Mouse (Mus musculus): ENCODE results near the gene Adamts10. TPM values are rescaled to one million over a fixed set of nuclear protein-coding genes. Genes with fewer than 3 reads are reported as not detected.

The Adamts10 gene
- polyA plus RNA-seq, 1 experiment from 2014 or later = 70.1 TPM

- 53% methylated on average over 1 of the region's 1 CpGs for WGBS
- Histone ChIP-seq H3K4me1 (peaks cover 37% of the 10 kb centered on the region), H3K4me3 (no peak overlapping the region), H3K9me3 (no peaks in the 10 kb centered on the region), H3K27ac (replicated peaks) (no peak overlapping the region), H3K36me3 (replicated peaks) (no peaks in the 10 kb centered on the region), H3K27me3 (replicated peaks; ENCODE audit: low read depth, poor library complexity, severe bottlenecking) (no peaks in the 10 kb centered on the region)
- DNase-seq (ENCODE audit: low spot score) = no peak
Observed at GRCm38 (mm10) chr17:33520366-33520765, 3.6 kb upstream of the Adamts10 start.

- Histone ChIP-seq H3K36me3 (replicated peaks) (peaks cover 18% of the 10 kb centered on the region), H3K9me3 (no peaks in the 10 kb centered on the region), H3K27me3 (replicated peaks; ENCODE audit: low read depth, poor library complexity, severe bottlenecking) (no peaks in the 10 kb centered on the region), H3K4me1 (peaks cover 53% of the 10 kb centered on the region), H3K4me3 (peak overlapping the region; percentile 78), H3K27ac (replicated peaks) (peak overlapping the region; percentile 93)
- 3% methylated on average over 13 of the region's 13 CpGs for WGBS
- DNase-seq (ENCODE audit: low spot score) = no peak
Observed at GRCm38 (mm10) chr17:33523431-33523917, 530 bp upstream of the Adamts10 start.

- Histone ChIP-seq H3K4me3 (peak overlapping the region; percentile 78), H3K36me3 (replicated peaks) (peaks cover 32% of the 10 kb centered on the region), H3K4me1 (peaks cover 53% of the 10 kb centered on the region), H3K27me3 (replicated peaks; ENCODE audit: low read depth, poor library complexity, severe bottlenecking) (no peaks in the 10 kb centered on the region), H3K9me3 (no peaks in the 10 kb centered on the region), H3K27ac (replicated peaks) (peak overlapping the region; percentile 93)
- 3% methylated on average over 2 of the region's 2 CpGs for WGBS
- DNase-seq (ENCODE audit: low spot score) = peak; percentile 73
Observed at GRCm38 (mm10) chr17:33524806-33525373, 886 bp downstream of the Adamts10 start.

GRCm38 (mm10) chr17:33526506-33526905, 2.5 kb downstream of the Adamts10 start:
- Histone ChIP-seq H3K27ac (replicated peaks) (0 out of 2 replicates have a peak overlapping the region, but pooled peaks have one; percentile 24), H3K4me1 (peaks cover 47% of the 10 kb centered on the region)
- WGBS = 79% methylated on average over 3 of the region's 3 CpGs

GRCm38 (mm10) chr17:33539106-33539675, 15.2 kb downstream of the Adamts10 start:
- peaks cover 75% of the 10 kb centered on the region for H3K36me3 ChIP-seq (replicated peaks)
- no peaks in the 10 kb centered on the region for H3K9me3 ChIP-seq
- no peak overlapping the region for H3K27ac ChIP-seq (replicated peaks)
- peak; percentile 34 for DNase-seq (ENCODE audit: low spot score)
- 91% methylated on average over 3 of the region's 3 CpGs for WGBS
- H3K4me3 ChIP-seq = no peak overlapping the region
- no peaks in the 10 kb centered on the region for H3K4me1 ChIP-seq
- H3K27me3 ChIP-seq (replicated peaks; ENCODE audit: low read depth, poor library complexity, severe bottlenecking) = no peaks in the 10 kb centered on the region

More at GRCm38 (mm10) chr17:33526506-33526905, 2.5 kb downstream of the Adamts10 start:
- no peaks in the 10 kb centered on the region for H3K27me3 ChIP-seq (replicated peaks; ENCODE audit: low read depth, poor library complexity, severe bottlenecking)
- no peaks in the 10 kb centered on the region for H3K9me3 ChIP-seq
- DNase-seq (ENCODE audit: low spot score) = no peak
- H3K36me3 ChIP-seq (replicated peaks) = peaks cover 48% of the 10 kb centered on the region
- H3K4me3 ChIP-seq = no peak overlapping the region

GRCm38 (mm10) chr17:33539878-33540277, 15.9 kb downstream of the Adamts10 start:
- 92% methylated on average over 4 of the region's 4 CpGs for WGBS
- Histone ChIP-seq H3K4me3 (no peak overlapping the region), H3K36me3 (replicated peaks) (peaks cover 75% of the 10 kb centered on the region), H3K4me1 (no peaks in the 10 kb centered on the region), H3K9me3 (no peaks in the 10 kb centered on the region), H3K27me3 (replicated peaks; ENCODE audit: low read depth, poor library complexity, severe bottlenecking) (no peaks in the 10 kb centered on the region), H3K27ac (replicated peaks) (no peak overlapping the region)
- no peak for DNase-seq (ENCODE audit: low spot score)

- peaks cover 86% of the 10 kb centered on the region for H3K36me3 ChIP-seq (replicated peaks)
- DNase-seq (ENCODE audit: low spot score) = no peak
Observed at GRCm38 (mm10) chr17:33549212-33549611, 25.2 kb downstream of the Adamts10 start.

GRCm38 (mm10) chr17:33550388-33550787, 26.4 kb downstream of the Adamts10 start:
- H3K4me1 ChIP-seq = no peaks in the 10 kb centered on the region
- H3K4me3 ChIP-seq = no peak overlapping the region
- no peak for DNase-seq (ENCODE audit: low spot score)
- WGBS = 91% methylated on average over 10 of the region's 10 CpGs
- no peaks in the 10 kb centered on the region for H3K27me3 ChIP-seq (replicated peaks; ENCODE audit: low read depth, poor library complexity, severe bottlenecking)
- peaks cover 77% of the 10 kb centered on the region for H3K36me3 ChIP-seq (replicated peaks)
- no peak overlapping the region for H3K27ac ChIP-seq (replicated peaks)
- no peaks in the 10 kb centered on the region for H3K9me3 ChIP-seq

More at GRCm38 (mm10) chr17:33549212-33549611, 25.2 kb downstream of the Adamts10 start:
- no peaks in the 10 kb centered on the region for H3K9me3 ChIP-seq
- WGBS = 89% methylated on average over 6 of the region's 6 CpGs
- H3K4me3 ChIP-seq = no peak overlapping the region
- H3K4me1 ChIP-seq = no peaks in the 10 kb centered on the region
- no peaks in the 10 kb centered on the region for H3K27me3 ChIP-seq (replicated peaks; ENCODE audit: low read depth, poor library complexity, severe bottlenecking)
- H3K27ac ChIP-seq (replicated peaks) = no peak overlapping the region

- no peak for DNase-seq (ENCODE audit: low spot score)
- Histone ChIP-seq H3K4me3 (no peak overlapping the region), H3K4me1 (no peaks in the 10 kb centered on the region), H3K36me3 (replicated peaks) (peaks cover 63% of the 10 kb centered on the region), H3K27ac (replicated peaks) (no peak overlapping the region), H3K27me3 (replicated peaks; ENCODE audit: low read depth, poor library complexity, severe bottlenecking) (no peaks in the 10 kb centered on the region), H3K9me3 (no peaks in the 10 kb centered on the region)
- WGBS = 93% methylated on average over 4 of the region's 4 CpGs
Observed at GRCm38 (mm10) chr17:33552113-33552512, 28.1 kb downstream of the Adamts10 start.

- H3K4me1 ChIP-seq = no peaks in the 10 kb centered on the region
- H3K9me3 ChIP-seq = no peaks in the 10 kb centered on the region
- WGBS = 40% methylated on average over 4 of the region's 4 CpGs
- H3K36me3 ChIP-seq (replicated peaks) = peaks cover 57% of the 10 kb centered on the region
- DNase-seq (ENCODE audit: low spot score) = peak; percentile 69
- no peak overlapping the region for H3K4me3 ChIP-seq
- no peaks in the 10 kb centered on the region for H3K27me3 ChIP-seq (replicated peaks; ENCODE audit: low read depth, poor library complexity, severe bottlenecking)
- no peak overlapping the region for H3K27ac ChIP-seq (replicated peaks)
Observed at GRCm38 (mm10) chr17:33552964-33553363, 29.0 kb downstream of the Adamts10 start.

- 87% methylated on average over 1 of the region's 1 CpGs for WGBS
- H3K4me1 ChIP-seq = no peaks in the 10 kb centered on the region
- no peak for DNase-seq (ENCODE audit: low spot score)
- H3K36me3 ChIP-seq (replicated peaks) = peaks cover 42% of the 10 kb centered on the region
- H3K9me3 ChIP-seq = no peaks in the 10 kb centered on the region
- H3K27me3 ChIP-seq (replicated peaks; ENCODE audit: low read depth, poor library complexity, severe bottlenecking) = no peaks in the 10 kb centered on the region
- no peak overlapping the region for H3K4me3 ChIP-seq
- no peak overlapping the region for H3K27ac ChIP-seq (replicated peaks)
Observed at GRCm38 (mm10) chr17:33554536-33554935, 30.5 kb downstream of the Adamts10 start.

- Histone ChIP-seq H3K36me3 (replicated peaks) (peaks cover 34% of the 10 kb centered on the region), H3K27me3 (replicated peaks; ENCODE audit: low read depth, poor library complexity, severe bottlenecking) (no peaks in the 10 kb centered on the region), H3K27ac (replicated peaks) (no peak within 1 kb of the TSS), H3K4me1 (no peaks in the 10 kb centered on the region), H3K9me3 (no peaks in the 10 kb centered on the region), H3K4me3 (no peak within 1 kb of the TSS)
- DNase-seq (ENCODE audit: low spot score) = no peak
- WGBS = 37% methylated on average over 6 of the region's 6 CpGs
Observed at GRCm38 (mm10) chr17:33555223-33555855, 31.3 kb downstream of the Adamts10 start, which contains the start of gene Myo1f. TSS of gene Myo1f (plus strand) at chr17:33555707.

GRCm38 (mm10) chr17:33557922-33558321, 33.9 kb downstream of the Adamts10 start:
- WGBS = 79% methylated on average over 4 of the region's 4 CpGs
- no peak overlapping the region for H3K27ac ChIP-seq (replicated peaks)
- no peak for DNase-seq (ENCODE audit: low spot score)

More at GRCm38 (mm10) chr17:33557922-33558321, 33.9 kb downstream of the Adamts10 start:
- Histone ChIP-seq H3K36me3 (replicated peaks) (peaks cover 15% of the 10 kb centered on the region), H3K4me3 (no peak overlapping the region), H3K9me3 (no peaks in the 10 kb centered on the region), H3K4me1 (no peaks in the 10 kb centered on the region), H3K27me3 (replicated peaks; ENCODE audit: low read depth, poor library complexity, severe bottlenecking) (no peaks in the 10 kb centered on the region)
